Mouse (Mus musculus) liver, embryonic 14.5 days (tissue): ENCODE results near the gene Orai1. TPM values are rescaled to one million over a fixed set of nuclear protein-coding genes. Genes with fewer than 3 reads are reported as not detected.

Source experiments
- ATAC-seq: fragments of 200-750 bp; cut with Nextera tagmentation; 2 replicates; pipeline ENCODE4 v1.8.0; 2017; ENCODE audit warnings: moderate number of reproducible peaks, mild to moderate bottlenecking, moderate library complexity; ENCODE audit not compliant: insufficient read depth
- DNase-seq, 3 experiments: peaks; one replicate each; pipeline ENCODE4 v3.0.0-alpha.2; 2012 to 2013; ENCODE audit warnings: low read depth in 3 of 3, low spot score in 3 of 3
- H3K27ac ChIP-seq: fragments of 300-500 bp; sonication (generic); 2 replicates; pipeline ENCODE4 v1.5.1; 2014; ENCODE audit warnings: moderate library complexity, mild to moderate bottlenecking, control low read depth, inconsistent platforms
- H3K27me3 ChIP-seq: fragments of 300-500 bp; sonication (generic); 2 replicates; pipeline ENCODE4 v1.6.1; 2014; ENCODE audit warnings: mild to moderate bottlenecking, low read length, moderate library complexity; ENCODE audit not compliant: control insufficient read depth, insufficient read depth
- H3K36me3 ChIP-seq: fragments of 300-500 bp; sonication (generic); replicated peaks from 2 replicates; pipeline ENCODE4 v1.6.1; 2014; ENCODE audit warnings: low read depth; ENCODE audit not compliant: control insufficient read depth, insufficient read depth
- H3K4me1 ChIP-seq, 2 experiments: fragments of 200-500 bp in 1 of 2; fragments of 300-500 bp in 1 of 2; sonication (generic) in 1 of 2; replicated peaks; 2 replicates each; pipeline ENCODE4 v1.6.1; 2012 to 2014; ENCODE audit warnings: antibody characterized with exemption in 1 of 2, inconsistent platforms in 1 of 2, low read length in 1 of 2; ENCODE audit not compliant: control insufficient read depth in 2 of 2, insufficient read depth in 2 of 2
- H3K4me2 ChIP-seq: fragments of 300-500 bp; sonication (generic); 2 replicates; pipeline ENCODE4 v1.6.1; 2014; ENCODE audit warnings: low read depth, mild to moderate bottlenecking, control low read depth, moderate library complexity
- H3K4me3 ChIP-seq, 2 experiments: fragments of 200-500 bp in 1 of 2; fragments of 300-500 bp in 1 of 2; sonication (generic) in 1 of 2; 2 replicates each; pipeline ENCODE4 v1.5.1; 2012 to 2014; ENCODE audit warnings: low read depth in 2 of 2, low read length in 2 of 2, mild to moderate bottlenecking in 2 of 2, control low read depth in 1 of 2, inconsistent platforms in 1 of 2, moderate library complexity in 1 of 2; ENCODE audit not compliant: insufficient read depth in 1 of 2
- H3K9ac ChIP-seq: fragments of 300-500 bp; sonication (generic); replicated peaks from 2 replicates; pipeline ENCODE4 v1.6.1; 2014; ENCODE audit warnings: mild to moderate bottlenecking, control low read depth, moderate library complexity
- H3K9me3 ChIP-seq: fragments of 300-500 bp; sonication (generic); 2 replicates; pipeline ENCODE4 v1.6.1; 2016; ENCODE audit warnings: low read length, mixed read lengths; ENCODE audit not compliant: control insufficient read depth
- CTCF ChIP-seq: IDR thresholded peaks from 2 replicates; pipeline ENCODE4 v1.5.1; 2016; ENCODE audit warnings: antibody characterized with exemption, low read depth, control low read depth
- EP300 ChIP-seq: IDR thresholded peaks from 2 replicates; pipeline ENCODE4 v1.6.1; 2016; ENCODE audit warnings: antibody characterized with exemption, low read depth
- WGBS: fragments of 180-500 bp; shearing (Covaris S2); extraction: QIAGEN DNeasy Blood & Tissue Kit; methylation state at CpG from one replicate; pipeline ENCODE4 v1.1.7; 2014; ENCODE audit not compliant: insufficient replicate concordance; 5-methylcytosine and 5-hydroxymethylcytosine counted together
- polyA plus RNA-seq, 2 experiments: library from polyadenylated mRNA; depleted of rRNA in 1 of 2; stranded (reverse) in 1 of 2; unstranded in 1 of 2; fragments of >200 nt; fragmentation: Nextera tagmentation in 1 of 2; extraction: Ambion mirVana in 1 of 2; gene quantifications; 2 replicates each; pipeline versions ENCODE4 v1.2.1 to v1.2.3; 2012 to 2014

Gene Orai1
- polyA plus RNA-seq, 2 experiments = 6.3 to 7.4 TPM

DNA sequence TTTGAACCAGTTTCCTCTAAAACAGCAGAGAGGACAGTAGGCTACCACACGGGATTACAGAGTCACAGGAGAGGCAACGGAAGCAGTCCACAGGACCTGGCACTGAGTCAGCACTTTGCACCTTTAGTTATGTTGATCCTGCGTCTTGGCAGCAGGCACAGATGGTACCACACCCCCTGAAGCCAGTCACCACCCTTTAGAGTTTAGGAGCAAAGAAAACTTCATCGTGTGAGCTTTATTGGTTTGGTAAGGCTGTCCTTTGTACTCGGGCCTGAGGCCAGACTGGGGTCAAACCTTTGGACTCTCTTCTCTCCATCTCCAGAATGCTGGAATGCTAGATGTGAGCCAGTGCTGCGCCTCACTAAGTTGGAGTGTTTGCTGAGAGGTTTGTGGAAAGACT is 20.7 kb downstream of the Orai1 start:
- ATAC-seq = peak; percentile 69
- 22% methylated on average over 6 of the region's 6 CpGs for WGBS

DNA sequence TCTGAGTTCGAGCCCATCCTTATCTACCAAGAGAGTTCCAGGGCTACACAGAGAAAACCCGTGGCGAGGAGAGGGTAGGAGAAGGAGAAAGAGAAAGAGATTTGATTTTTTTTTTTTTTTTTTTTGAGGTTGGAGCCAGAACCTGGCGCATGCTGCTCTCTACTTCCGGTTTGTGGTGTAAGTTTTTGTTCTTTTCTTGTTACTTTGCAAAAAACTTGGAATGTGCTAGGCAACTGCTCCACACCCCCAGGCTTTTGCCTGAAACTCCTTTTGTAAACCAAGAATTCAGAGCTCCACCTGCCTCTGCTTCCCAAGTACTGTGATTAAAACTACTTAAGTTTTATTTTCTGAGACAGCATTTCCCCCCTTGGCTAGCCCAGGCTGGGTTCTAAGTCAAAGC is 23.2 kb downstream of the Orai1 start:
- ATAC-seq = no peak
- no peak overlapping the region for H3K27ac ChIP-seq
- H3K27me3 ChIP-seq = no peaks in the 10 kb centered on the region
- H3K9ac ChIP-seq = no peak overlapping the region
- no peaks in the 10 kb centered on the region for H3K36me3 ChIP-seq
- WGBS = 48% methylated on average over 5 of the region's 5 CpGs
- TF ChIP-seq EP300 (no peak), CTCF (no peak)
- no peak for DNase-seq
- peaks cover 14 to 33% of the 10 kb centered on the region in 2 experiments for H3K4me1 ChIP-seq
- H3K4me2 ChIP-seq = no peak overlapping the region
- no peak overlapping the region for H3K4me3 ChIP-seq
- H3K9me3 ChIP-seq = no peaks in the 10 kb centered on the region

More for the DNA sequence above, 20.7 kb downstream of the Orai1 start:
- TF ChIP-seq EP300 = no peak
- TF ChIP-seq CTCF = no peak
- H3K4me1 ChIP-seq = peaks cover 14 to 26% of the 10 kb centered on the region in 2 experiments
- no peak overlapping the region for H3K4me3 ChIP-seq
- H3K9me3 ChIP-seq = no peaks in the 10 kb centered on the region
- peak overlapping the region; percentile 37; the same call in 1 of the 2 replicates for H3K9ac ChIP-seq
- H3K4me2 ChIP-seq = peak overlapping the region; percentile 34
- DNase-seq = peak in 2 of 3 experiments; percentile 60 to 62
- H3K27me3 ChIP-seq = no peaks in the 10 kb centered on the region
- H3K27ac ChIP-seq = peak overlapping the region; percentile 10; the same call in 1 of the 2 replicates
- H3K36me3 ChIP-seq = no peaks in the 10 kb centered on the region

DNA sequence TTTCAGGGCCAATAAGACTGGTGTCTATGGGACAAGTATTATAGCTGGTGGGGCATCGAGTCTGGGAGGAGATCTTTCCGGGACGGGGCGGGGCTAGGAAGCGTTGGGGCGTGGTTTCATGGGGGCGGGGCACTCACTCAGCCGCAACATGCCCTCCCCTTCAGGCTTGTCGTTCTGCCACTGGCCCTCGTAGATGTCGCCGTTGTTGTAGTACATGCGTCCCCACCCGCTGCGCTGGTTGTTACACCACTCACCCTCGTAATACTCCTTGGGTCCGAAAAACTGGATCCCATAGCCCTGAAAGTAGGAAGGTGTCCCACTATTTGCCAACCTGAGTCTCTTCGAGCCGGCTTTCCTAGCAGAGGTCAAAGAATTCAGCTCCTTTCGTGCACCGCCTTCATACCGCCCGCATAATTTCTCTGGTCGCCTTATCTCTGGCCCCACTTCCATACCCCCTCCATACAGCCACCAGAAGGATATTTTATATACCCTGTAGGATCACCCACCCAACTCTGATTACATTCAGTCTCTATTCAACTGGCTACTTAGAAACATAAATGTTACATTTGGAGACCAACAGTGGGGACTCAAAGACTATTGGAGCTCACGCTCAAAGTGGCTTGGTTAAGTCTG is 24.4 kb downstream of the Orai1 start:
- Histone ChIP-seq H3K36me3 (no peaks in the 10 kb centered on the region), H3K27ac (peak overlapping the region; percentile 30), H3K9me3 (no peaks in the 10 kb centered on the region), H3K4me1 (peaks cover 14 to 32% of the 10 kb centered on the region in 2 experiments), H3K9ac (peak overlapping the region; percentile 63), H3K4me2 (peak overlapping the region; percentile 70), H3K27me3 (no peaks in the 10 kb centered on the region), H3K4me3 (peak overlapping the region; percentile 47 to 70)
- TF ChIP-seq CTCF (no peak), EP300 (no peak)
- 2% methylated on average over 25 of the region's 25 CpGs for WGBS
- peak; percentile 84 for ATAC-seq
- DNase-seq = peak; percentile 70 to 72 (median 70)

DNA sequence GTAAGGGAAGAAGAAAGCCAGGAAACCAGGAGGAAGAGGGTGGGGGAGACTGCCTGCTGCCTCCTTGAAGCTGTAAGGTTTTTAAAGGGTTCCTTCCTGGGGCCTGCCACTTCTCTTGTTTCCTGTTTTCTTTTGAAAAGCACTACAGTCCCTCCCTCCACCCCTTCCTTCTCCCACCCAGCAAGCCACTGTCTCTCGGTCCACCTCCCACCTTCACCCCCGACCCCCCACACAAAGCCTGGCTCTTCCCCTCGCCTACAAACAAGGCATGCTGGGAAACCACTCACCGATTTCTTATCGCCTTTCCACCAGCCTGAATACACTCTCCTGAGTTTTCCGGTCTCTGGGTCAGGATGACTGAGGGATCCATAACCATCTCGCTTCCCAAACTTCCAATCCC is 25.9 kb downstream of the Orai1 start:
- no peak for DNase-seq
- 7% methylated on average over 7 of the region's 7 CpGs for WGBS
- no peak for ATAC-seq
- no peak for TF ChIP-seq EP300
- TF ChIP-seq CTCF = no peak
- Histone ChIP-seq H3K27ac (no peak overlapping the region), H3K9me3 (no peaks in the 10 kb centered on the region), H3K4me3 (no peak overlapping the region), H3K9ac (peak overlapping the region; percentile 37; the same call in 1 of the 2 replicates), H3K27me3 (no peaks in the 10 kb centered on the region), H3K36me3 (no peaks in the 10 kb centered on the region), H3K4me2 (peak overlapping the region; percentile 34; the same call in 1 of the 2 replicates), H3K4me1 (peaks cover 5 to 18% of the 10 kb centered on the region in 2 experiments; a peak in 3 of 4 replicates)

DNA sequence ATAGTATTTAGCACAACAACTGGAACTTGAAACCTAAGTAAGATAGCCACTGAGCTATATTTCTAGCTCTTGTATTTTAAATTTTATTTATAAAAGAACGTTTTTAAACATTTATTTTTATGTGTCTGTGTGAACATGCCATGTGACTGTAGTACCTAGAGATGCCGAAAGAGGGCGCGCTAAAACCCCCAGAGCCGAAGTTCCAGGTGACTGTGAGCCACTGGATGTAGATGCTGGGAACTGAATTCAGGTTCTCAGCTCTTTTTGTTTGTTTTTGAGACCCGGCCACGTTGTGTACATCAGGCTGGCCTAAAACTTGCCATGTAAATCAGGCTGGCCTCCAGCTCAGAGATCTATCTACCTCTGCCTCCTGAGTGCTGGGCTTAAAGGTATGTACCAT is 29.0 kb downstream of the Orai1 start:
- ATAC-seq = no peak

More for the DNA sequence above, 29.0 kb downstream of the Orai1 start:
- no peaks in the 10 kb centered on the region for H3K27me3 ChIP-seq
- WGBS = 12% methylated on average over 7 of the region's 7 CpGs
- peaks cover 1 to 16% of the 10 kb centered on the region in 2 experiments; a peak in 3 of 4 replicates for H3K4me1 ChIP-seq
- H3K4me2 ChIP-seq = no peak overlapping the region
- no peak overlapping the region for H3K4me3 ChIP-seq
- TF ChIP-seq CTCF (peak; percentile 86), EP300 (no peak)
- no peaks in the 10 kb centered on the region for H3K9me3 ChIP-seq
- no peak overlapping the region for H3K27ac ChIP-seq
- no peaks in the 10 kb centered on the region for H3K36me3 ChIP-seq
- no peak for DNase-seq
- no peak overlapping the region for H3K9ac ChIP-seq
